Mouse (Mus musculus) intestine, embryonic 16.5 days (tissue): ENCODE results near the gene Zc3h12c. TPM values are rescaled to one million over a fixed set of nuclear protein-coding genes. Genes with fewer than 3 reads are reported as not detected.

Experiments
- ATAC-seq: fragments of 200-750 bp; cut with Nextera tagmentation; 2 replicates; pipeline ENCODE4 v1.8.0; 2017; ENCODE audit warnings: moderate TSS enrichment, moderate library complexity
- H3K27ac ChIP-seq: fragments of 300-500 bp; sonication (generic); 2 replicates; pipeline ENCODE4 v1.5.1; 2014; ENCODE audit warnings: mild to moderate bottlenecking, low read length
- H3K27me3 ChIP-seq: fragments of 300-500 bp; sonication (generic); replicated peaks from 2 replicates; pipeline ENCODE4 v1.6.1; 2014; ENCODE audit warnings: low read length, control low read depth, mixed read lengths; ENCODE audit not compliant: control insufficient read depth, insufficient read depth
- H3K36me3 ChIP-seq: fragments of 300-500 bp; sonication (generic); 2 replicates; pipeline ENCODE4 v1.6.1; 2014; ENCODE audit warnings: low read length, control low read depth; ENCODE audit not compliant: control insufficient read depth, insufficient read depth
- H3K4me1 ChIP-seq: fragments of 300-500 bp; sonication (generic); 2 replicates; pipeline ENCODE4 v1.6.1; 2014; ENCODE audit warnings: low read length, control low read depth, mixed read lengths; ENCODE audit not compliant: control insufficient read depth, insufficient read depth
- H3K4me2 ChIP-seq: fragments of 300-500 bp; sonication (generic); 2 replicates; pipeline ENCODE4 v1.6.1; 2014; ENCODE audit warnings: low read depth, low read length, control low read depth
- H3K4me3 ChIP-seq: fragments of 300-500 bp; sonication (generic); 2 replicates; pipeline ENCODE4 v1.5.1; 2014; ENCODE audit warnings: mild to moderate bottlenecking, low read length
- H3K9ac ChIP-seq: fragments of 300-500 bp; sonication (generic); 2 replicates; pipeline ENCODE4 v1.6.1; 2014; ENCODE audit warnings: low read depth, low read length
- H3K9me3 ChIP-seq: fragments of 300-500 bp; sonication (generic); 2 replicates; pipeline ENCODE4 v1.6.1; 2016; ENCODE audit warnings: low read length, control low read depth; ENCODE audit not compliant: control insufficient read depth
- WGBS: fragments of 180-500 bp; shearing (Covaris S2); extraction: QIAGEN DNeasy Blood & Tissue Kit; methylation state at CpG from one replicate; pipeline ENCODE4 v1.1.7; 2014; 5-methylcytosine and 5-hydroxymethylcytosine counted together
- polyA plus RNA-seq: library from polyadenylated mRNA; unstranded; fragments of >200 nt; fragmentation: Nextera tagmentation; extraction: Ambion mirVana; gene quantifications from 2 replicates; pipeline ENCODE4 v1.2.1, GENCODE M21; 2015

Gene Zc3h12c
- polyA plus RNA-seq, 1 experiment from 2014 or later: 1.2 TPM

- no peak overlapping the region for H3K4me2 ChIP-seq
- H3K27ac ChIP-seq: no peak overlapping the region
- H3K4me3 ChIP-seq: no peak overlapping the region
- no peak overlapping the region for H3K9ac ChIP-seq
- 83% methylated on average over 4 of the region's 4 CpGs for WGBS
- ATAC-seq: no peak
- H3K9me3 ChIP-seq: no peaks in the 10 kb centered on the region
- H3K27me3 ChIP-seq: no peaks in the 10 kb centered on the region
- H3K4me1 ChIP-seq: peaks cover 2% of the 10 kb centered on the region; the same call in 1 of the 2 replicates
- H3K36me3 ChIP-seq: no peaks in the 10 kb centered on the region
Measured at GRCm38 (mm10) chr9:52155417-52155816, 13.0 kb downstream of the Zc3h12c start.

GRCm38 (mm10) chr9:52154253-52154652 is 14.1 kb downstream of the Zc3h12c start:
- ATAC-seq: no peak
- 70% methylated on average over 7 of the region's 7 CpGs for WGBS

DNA sequence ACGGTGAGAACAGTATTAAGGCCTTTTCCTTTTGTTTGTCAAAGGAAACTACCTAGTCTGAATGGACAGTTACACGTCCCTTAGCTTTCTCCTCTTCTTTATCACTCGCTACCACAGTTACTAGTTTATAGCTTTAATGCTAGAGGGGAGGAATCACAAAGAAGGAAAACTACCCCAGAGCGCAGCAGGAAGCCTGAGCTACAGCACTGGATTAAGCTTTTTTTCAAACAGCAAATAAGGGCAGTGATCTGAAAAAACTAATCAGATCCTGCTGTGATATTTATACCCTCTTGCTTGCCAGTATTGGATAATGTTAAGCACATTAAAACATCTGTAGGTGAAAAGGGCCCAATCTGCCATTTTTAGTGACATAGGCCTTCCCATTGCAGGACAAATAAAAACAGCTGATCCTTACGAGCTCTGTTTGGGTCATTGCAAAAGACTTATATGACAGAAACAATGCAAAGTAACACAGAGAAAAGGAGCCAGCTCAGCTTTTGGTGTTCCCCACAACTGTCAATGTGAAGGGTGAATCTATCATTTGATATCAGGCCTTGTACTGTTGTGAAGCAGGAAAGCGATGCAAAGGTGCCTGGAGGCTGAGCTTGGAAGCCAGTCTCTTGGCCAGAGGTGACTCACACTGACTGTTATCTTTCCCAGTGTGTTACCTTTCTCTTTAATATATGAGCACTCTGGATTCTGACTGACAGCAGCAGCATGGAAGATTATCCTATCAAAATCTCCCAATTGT is 16.1 kb downstream of the Zc3h12c start:
- H3K4me2 ChIP-seq: no peak overlapping the region
- no peaks in the 10 kb centered on the region for H3K9me3 ChIP-seq
- peaks cover 8% of the 10 kb centered on the region for H3K4me1 ChIP-seq
- no peak overlapping the region for H3K9ac ChIP-seq
- H3K4me3 ChIP-seq: no peak overlapping the region
- 76% methylated on average over 6 of the region's 6 CpGs for WGBS
- no peak overlapping the region for H3K27ac ChIP-seq
- no peaks in the 10 kb centered on the region for H3K36me3 ChIP-seq
- no peaks in the 10 kb centered on the region for H3K27me3 ChIP-seq
- no peak for ATAC-seq

More at GRCm38 (mm10) chr9:52154253-52154652, 14.1 kb downstream of the Zc3h12c start:
- H3K4me2 ChIP-seq: no peak overlapping the region
- no peaks in the 10 kb centered on the region for H3K27me3 ChIP-seq
- no peak overlapping the region for H3K27ac ChIP-seq
- H3K4me1 ChIP-seq: peaks cover 5% of the 10 kb centered on the region
- H3K9ac ChIP-seq: no peak overlapping the region
- H3K36me3 ChIP-seq: no peaks in the 10 kb centered on the region
- no peaks in the 10 kb centered on the region for H3K9me3 ChIP-seq
- no peak overlapping the region for H3K4me3 ChIP-seq

- Histone ChIP-seq H3K27me3 (no peaks in the 10 kb centered on the region), H3K4me2 (no peak overlapping the region), H3K9me3 (no peaks in the 10 kb centered on the region), H3K4me3 (no peak overlapping the region), H3K36me3 (no peaks in the 10 kb centered on the region), H3K27ac (no peak overlapping the region), H3K9ac (no peak overlapping the region), H3K4me1 (peaks cover 8% of the 10 kb centered on the region)
- no peak for ATAC-seq
- WGBS: 90% methylated on average over 6 of the region's 6 CpGs
Measured at GRCm38 (mm10) chr9:52149768-52150167, 18.6 kb downstream of the Zc3h12c start.

GRCm38 (mm10) chr9:52149286-52149685 is 19.1 kb downstream of the Zc3h12c start:
- H3K4me1 ChIP-seq: peaks cover 8% of the 10 kb centered on the region
- no peaks in the 10 kb centered on the region for H3K27me3 ChIP-seq
- H3K9me3 ChIP-seq: no peaks in the 10 kb centered on the region
- H3K9ac ChIP-seq: no peak overlapping the region
- H3K4me3 ChIP-seq: no peak overlapping the region
- WGBS: 34% methylated on average over 4 of the region's 4 CpGs
- no peak overlapping the region for H3K27ac ChIP-seq
- H3K36me3 ChIP-seq: no peaks in the 10 kb centered on the region
- peak; percentile 85 for ATAC-seq
- no peak overlapping the region for H3K4me2 ChIP-seq

DNA sequence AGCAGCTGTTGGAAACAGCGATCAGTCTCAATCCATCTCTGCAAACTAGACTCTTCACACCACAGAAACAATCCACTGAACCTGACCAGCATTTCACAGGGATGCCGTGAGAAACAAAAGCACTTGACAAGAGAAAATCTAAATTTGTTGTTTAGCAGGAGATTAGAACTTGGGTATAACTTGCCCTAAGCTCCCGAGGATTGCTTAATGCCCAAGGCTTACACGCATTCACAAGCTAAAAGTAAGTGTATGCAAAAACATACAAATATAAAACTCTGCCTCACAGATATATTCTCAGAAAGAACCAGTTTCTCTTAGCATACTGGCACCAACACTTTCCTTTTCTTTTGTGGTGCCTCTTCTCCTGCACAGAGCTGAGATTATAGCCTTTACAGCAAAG is 19.5 kb downstream of the Zc3h12c start:
- no peak overlapping the region for H3K9ac ChIP-seq
- no peak overlapping the region for H3K27ac ChIP-seq
- H3K36me3 ChIP-seq: no peaks in the 10 kb centered on the region
- no peak for ATAC-seq
- peaks cover 8% of the 10 kb centered on the region; the same call in 1 of the 2 replicates for H3K4me1 ChIP-seq
- no peaks in the 10 kb centered on the region for H3K9me3 ChIP-seq
- no peak overlapping the region for H3K4me2 ChIP-seq
- no peak overlapping the region for H3K4me3 ChIP-seq
- 75% methylated on average over 4 of the region's 4 CpGs for WGBS
- H3K27me3 ChIP-seq: no peaks in the 10 kb centered on the region

- no peak overlapping the region for H3K27ac ChIP-seq
- ATAC-seq: no peak
- H3K9me3 ChIP-seq: no peaks in the 10 kb centered on the region
- WGBS: 75% methylated on average over 3 of the region's 3 CpGs
- no peaks in the 10 kb centered on the region for H3K36me3 ChIP-seq
- peaks cover 6% of the 10 kb centered on the region; the same call in 1 of the 2 replicates for H3K4me1 ChIP-seq
- no peak overlapping the region for H3K9ac ChIP-seq
- H3K4me3 ChIP-seq: no peak overlapping the region
- H3K4me2 ChIP-seq: no peak overlapping the region
- H3K27me3 ChIP-seq: no peaks in the 10 kb centered on the region
Measured at GRCm38 (mm10) chr9:52148311-52148710, 20.1 kb downstream of the Zc3h12c start.

DNA sequence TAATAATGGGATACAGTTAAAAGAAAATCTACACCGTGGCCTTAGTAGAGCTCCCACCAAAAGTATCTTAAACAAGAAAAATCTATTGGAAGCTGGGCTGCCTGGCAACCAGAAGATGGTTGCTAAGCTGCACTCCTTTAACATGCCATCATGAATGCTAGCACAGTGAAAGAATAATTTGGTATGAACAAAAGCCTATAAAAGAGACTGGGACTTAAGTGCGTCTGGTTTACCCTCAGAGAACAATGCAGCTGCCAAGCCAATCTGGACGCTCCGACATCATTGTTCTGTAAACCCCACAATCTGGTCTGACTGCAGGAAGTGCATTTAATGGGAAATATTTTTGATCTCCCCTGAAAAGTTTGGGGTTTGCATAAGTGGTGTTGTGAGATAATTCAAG is 22.1 kb downstream of the Zc3h12c start:
- Histone ChIP-seq H3K36me3 (no peaks in the 10 kb centered on the region), H3K4me3 (no peak overlapping the region), H3K4me1 (peaks cover 5% of the 10 kb centered on the region; the same call in 1 of the 2 replicates), H3K27me3 (no peaks in the 10 kb centered on the region), H3K9ac (no peak overlapping the region), H3K9me3 (no peaks in the 10 kb centered on the region), H3K4me2 (no peak overlapping the region), H3K27ac (no peak overlapping the region)
- WGBS: 66% methylated on average over 4 of the region's 4 CpGs
- ATAC-seq: no peak

GRCm38 (mm10) chr9:52132771-52133170 is 35.6 kb downstream of the Zc3h12c start:
- no peak overlapping the region for H3K4me2 ChIP-seq
- no peak overlapping the region for H3K9ac ChIP-seq
- no peaks in the 10 kb centered on the region for H3K27me3 ChIP-seq
- H3K4me3 ChIP-seq: no peak overlapping the region
- WGBS: 69% methylated on average over 2 of the region's 2 CpGs
- no peak overlapping the region for H3K27ac ChIP-seq
- no peaks in the 10 kb centered on the region for H3K9me3 ChIP-seq
- no peaks in the 10 kb centered on the region for H3K36me3 ChIP-seq
- no peak for ATAC-seq
- no peaks in the 10 kb centered on the region for H3K4me1 ChIP-seq

DNA sequence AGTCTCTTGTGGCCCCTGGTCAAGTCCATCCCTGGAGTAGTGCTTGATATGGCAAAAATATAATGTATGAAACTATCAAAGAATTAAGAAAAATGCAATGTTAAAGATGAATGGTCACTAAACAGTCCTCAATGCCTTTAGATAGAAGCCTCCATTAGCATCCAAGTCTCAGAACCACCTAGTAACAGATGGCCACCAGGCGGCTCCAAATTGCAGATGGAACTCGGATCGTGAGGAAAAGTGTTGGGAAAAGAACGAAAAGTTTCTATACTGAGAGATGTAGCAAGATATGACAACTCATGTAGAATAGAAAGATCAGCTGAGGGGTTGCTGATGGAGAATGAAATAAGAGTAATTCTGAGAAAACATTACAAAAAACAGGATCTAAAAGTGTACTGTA is 38.0 kb downstream of the Zc3h12c start:
- Histone ChIP-seq H3K27ac (no peak overlapping the region), H3K36me3 (peaks cover 4% of the 10 kb centered on the region), H3K4me1 (no peaks in the 10 kb centered on the region), H3K9me3 (no peaks in the 10 kb centered on the region), H3K9ac (no peak overlapping the region), H3K4me2 (no peak overlapping the region), H3K4me3 (no peak overlapping the region), H3K27me3 (no peaks in the 10 kb centered on the region)
- no peak for ATAC-seq
- WGBS: 56% methylated on average over 4 of the region's 4 CpGs
